Mouse (Mus musculus) G1E-ER4 (cell line): ENCODE measurements around the gene Oprm1. TPM values are rescaled to one million over a fixed set of nuclear protein-coding genes. Genes with fewer than 3 reads are reported as not detected.

ENCODE experiments used
- GATA1 ChIP-seq: IDR thresholded peaks from one replicate; pipeline ENCODE4 v1.8.0; 2012; ENCODE audit warnings: low read length, inconsistent platforms
- polyA plus RNA-seq: library from polyadenylated mRNA; stranded (reverse); fragments of >175 nt; gene quantifications from 2 replicates; pipeline ENCODE4 v1.2.3, GENCODE M21; 2012

The Oprm1 gene
- not detected in 2 replicates for polyA plus RNA-seq

DNA sequence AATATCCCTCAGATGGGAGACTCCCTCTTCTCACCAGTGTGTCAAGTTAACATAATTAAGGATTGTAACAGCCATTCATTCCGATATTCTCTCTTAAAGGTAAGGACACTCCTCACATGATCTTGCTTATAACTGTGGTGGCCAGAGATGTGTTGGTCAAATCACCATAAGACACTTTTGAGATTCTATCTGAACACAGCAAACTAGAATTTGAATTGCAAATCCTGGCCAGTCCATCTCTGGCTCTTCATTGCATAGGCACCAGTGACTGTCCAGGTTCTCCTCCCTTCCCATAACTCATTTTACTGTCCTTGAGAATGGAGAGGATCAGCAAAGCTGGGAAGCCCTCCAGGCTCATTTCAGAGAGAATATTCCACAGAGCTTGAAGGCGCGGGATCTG lies at the start of gene Oprm1:
Gene Oprm1 (plus strand): TSS at position 301 of the 400 bp plus-strand sequence.
- TF ChIP-seq GATA1 = no peak

DNA sequence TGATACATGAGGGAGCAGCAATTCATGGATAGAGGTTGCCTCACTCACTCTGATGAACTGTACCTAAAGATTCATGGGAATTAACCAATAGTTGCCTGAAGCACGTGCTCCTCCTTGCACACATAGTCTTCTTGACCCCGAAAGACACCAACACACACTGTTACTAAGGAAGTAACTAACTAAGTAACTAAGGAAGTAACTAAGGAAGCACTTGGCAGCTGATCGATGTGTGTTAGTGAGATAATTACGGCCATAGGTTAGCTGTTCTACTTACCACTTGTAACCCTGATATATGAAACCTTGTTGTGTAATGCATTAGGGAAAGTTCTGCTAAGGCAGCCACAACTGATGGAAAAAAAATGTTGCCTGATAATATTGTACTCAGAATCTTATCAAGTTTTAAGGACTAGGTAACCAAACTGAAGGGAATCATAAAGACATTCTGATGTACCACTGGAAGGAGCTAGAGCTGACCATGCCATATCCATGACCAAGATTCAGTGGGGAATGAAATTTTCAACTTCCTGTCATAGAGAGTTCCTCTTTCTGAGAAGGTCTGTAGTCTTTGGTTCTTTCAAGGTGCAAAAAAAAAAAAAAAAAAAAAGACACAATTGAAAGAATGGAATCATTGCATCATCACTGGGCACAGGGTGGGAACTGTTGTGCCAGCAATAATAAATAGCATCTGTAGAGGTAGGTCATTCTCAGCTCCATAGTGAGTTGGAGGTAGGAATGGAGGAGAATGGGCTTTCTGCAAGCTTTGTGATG lies 40.9 kb upstream of the Oprm1 start:
- TF ChIP-seq GATA1 = no peak

DNA sequence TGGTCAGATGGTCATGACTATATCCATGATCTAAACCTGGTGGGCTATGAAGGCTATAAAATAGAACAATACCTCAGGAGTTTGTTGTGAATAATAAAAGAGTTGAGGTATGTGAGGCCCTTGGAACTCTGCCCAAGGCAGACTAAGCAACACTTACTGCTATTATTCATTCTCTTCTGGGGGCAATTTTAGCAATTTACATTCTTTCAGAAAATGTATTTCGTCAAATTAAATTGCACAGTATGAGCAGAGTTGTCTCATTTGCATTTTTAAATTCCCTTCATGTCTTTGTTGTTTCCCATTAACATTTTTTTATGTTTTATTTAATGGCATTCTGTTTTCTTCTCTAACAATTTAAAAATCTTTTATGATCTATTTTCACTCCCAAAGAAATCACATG lies 34.5 kb upstream of the Oprm1 start:
- no peak for TF ChIP-seq GATA1

GRCm38 (mm10) chr10:6728469-6728868 lies 29.8 kb upstream of the Oprm1 start:
- no peak for TF ChIP-seq GATA1

- TF ChIP-seq GATA1 = no peak
Observed at GRCm38 (mm10) chr10:6753375-6753774, 4.9 kb upstream of the Oprm1 start.

GRCm38 (mm10) chr10:6761287-6761811 lies 3.0 kb downstream of the Oprm1 start, which contains the start of gene Gm10945:
Gm10945 (minus strand) TSS chr10:6761761.
- no peak for TF ChIP-seq GATA1

GRCm38 (mm10) chr10:6788517-6789237 lies 30.4 kb downstream of the Oprm1 start:
- TF ChIP-seq GATA1 = no peak

DNA sequence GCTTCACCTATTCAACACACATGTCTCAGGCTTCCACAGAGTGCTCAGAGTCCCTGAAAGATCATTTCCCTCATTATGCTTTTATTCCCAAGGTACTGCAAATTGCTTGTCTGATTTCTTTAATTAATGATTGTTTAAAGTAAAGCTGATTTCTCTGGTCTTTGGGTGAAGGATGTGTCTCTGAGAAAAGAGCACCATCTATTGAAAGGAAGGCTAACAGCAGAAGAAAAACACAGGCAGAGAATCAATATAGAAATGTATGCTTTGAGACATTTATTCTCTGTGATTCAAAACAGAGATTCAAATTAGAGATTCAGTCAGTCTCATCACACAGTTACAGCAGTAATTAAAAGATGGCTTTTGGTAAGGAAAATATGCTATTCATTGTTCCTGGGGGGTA lies 31.9 kb downstream of the Oprm1 start:
- no peak for TF ChIP-seq GATA1

GRCm38 (mm10) chr10:6820626-6821025 lies 62.3 kb downstream of the Oprm1 start:
- no peak for TF ChIP-seq GATA1

GRCm38 (mm10) chr10:6842225-6842624 lies 83.9 kb downstream of the Oprm1 start:
- no peak for TF ChIP-seq GATA1

GRCm38 (mm10) chr10:6846283-6846682 lies 88.0 kb downstream of the Oprm1 start:
- no peak for TF ChIP-seq GATA1

GRCm38 (mm10) chr10:6848162-6848754 lies 90.0 kb downstream of the Oprm1 start:
- TF ChIP-seq GATA1 = no peak

- no peak for TF ChIP-seq GATA1
Observed at GRCm38 (mm10) chr10:6848834-6849233, 90.5 kb downstream of the Oprm1 start.

- no peak for TF ChIP-seq GATA1
Observed at GRCm38 (mm10) chr10:6855812-6856211, 97.5 kb downstream of the Oprm1 start.

DNA sequence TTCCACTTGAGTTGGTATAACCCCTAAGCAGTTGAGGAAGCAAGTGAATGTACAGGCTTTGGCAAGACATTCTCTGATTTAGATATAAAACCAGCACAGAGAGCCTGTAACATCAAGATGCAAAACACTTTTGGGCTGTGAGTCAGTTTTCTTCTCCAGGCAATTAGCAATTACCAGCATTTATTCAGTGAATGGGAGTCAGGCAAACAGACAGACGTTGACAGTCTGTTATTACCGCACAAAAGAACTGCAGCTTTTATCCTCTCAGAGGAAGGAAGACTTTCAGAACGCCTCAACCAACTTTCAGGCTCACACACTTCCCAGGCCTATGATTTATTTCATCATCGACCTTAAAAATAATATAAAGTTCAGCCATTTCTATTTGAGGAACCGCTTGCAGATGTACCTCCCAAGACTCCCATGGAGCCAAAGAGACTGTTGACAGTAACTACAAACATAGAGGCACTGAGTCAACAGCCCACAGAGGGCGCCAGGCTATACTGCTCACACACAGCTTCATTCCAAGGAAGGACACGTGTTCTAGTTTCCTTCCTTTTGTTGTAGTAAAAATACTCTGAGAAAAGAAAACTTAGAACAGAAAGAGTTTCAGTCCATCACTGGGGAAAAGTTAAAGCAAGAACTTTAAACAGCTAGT lies 113.2 kb downstream of the Oprm1 start:
- TF ChIP-seq GATA1 = no peak

DNA sequence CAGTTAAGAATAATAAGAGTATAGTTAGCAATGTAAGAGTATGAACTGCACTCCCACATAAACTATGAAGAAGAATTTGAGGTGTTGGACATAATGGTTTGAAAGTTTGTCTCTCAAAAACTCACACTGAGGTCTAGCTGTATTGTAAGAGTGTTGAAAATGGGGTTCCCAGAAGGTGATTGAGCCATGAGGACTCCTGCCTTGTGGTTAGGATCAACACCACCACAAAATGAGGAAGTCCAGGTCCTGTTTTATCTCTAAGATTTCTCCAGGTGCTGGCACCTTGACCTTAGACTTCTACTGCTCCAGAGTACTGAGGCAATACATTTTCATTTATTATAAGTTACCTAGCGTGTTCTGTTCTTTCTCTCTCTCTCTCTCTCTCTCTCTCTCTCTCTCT lies 115.6 kb downstream of the Oprm1 start:
- no peak for TF ChIP-seq GATA1
